Mouse (Mus musculus): ENCODE data around the gene Gprasp1. TPM values are rescaled to one million over a fixed set of nuclear protein-coding genes. Genes with fewer than 3 reads are reported as not detected.
"Not testable (repeated sequence)": the region's sequence is repeated elsewhere in the genome, so short reads cannot be mapped to it uniquely, and the experiment has no call there.

Gene Gprasp1
- polyA plus RNA-seq, 1 experiment from 2014 or later = 39.7 TPM

GRCm38 (mm10) chrX:135768565-135768964, 26.0 kb downstream of the Gprasp1 start:
- Histone ChIP-seq H3K27ac (no peak overlapping the region), H3K9me3 (no peaks in the 10 kb centered on the region), H3K4me2 (no peak overlapping the region), H3K36me3 (no peaks in the 10 kb centered on the region), H3K4me3 (no peak overlapping the region), H3K27me3 (no peaks in the 10 kb centered on the region), H3K4me1 (no peaks in the 10 kb centered on the region), H3K9ac (no peak overlapping the region)
- no peak for ATAC-seq (ENCODE audit: borderline replicate concordance, extremely low read depth, low FRiP score, low TSS enrichment)
- 65% methylated on average over 2 of the region's 2 CpGs for WGBS

- Histone ChIP-seq H3K36me3 (no peaks in the 10 kb centered on the region), H3K9me3 (no peaks in the 10 kb centered on the region), H3K4me3 (no peak overlapping the region), H3K27ac (no peak overlapping the region), H3K9ac (no peak overlapping the region), H3K4me1 (no peaks in the 10 kb centered on the region), H3K4me2 (no peak overlapping the region), H3K27me3 (no peaks in the 10 kb centered on the region)
- ATAC-seq (ENCODE audit: borderline replicate concordance, extremely low read depth, low FRiP score, low TSS enrichment) = no peak
These were observed 49.0 kb downstream of the Gprasp1 start for GRCm38 (mm10) chrX:135791536-135791935.

- Histone ChIP-seq H3K4me1 (no peaks in the 10 kb centered on the region), H3K36me3 (no peaks in the 10 kb centered on the region), H3K9me3 (no peaks in the 10 kb centered on the region), H3K4me3 (no peak overlapping the region), H3K9ac (no peak overlapping the region), H3K27ac (no peak overlapping the region), H3K4me2 (no peak overlapping the region), H3K27me3 (no peaks in the 10 kb centered on the region)
- 73% methylated on average over 6 of the region's 6 CpGs for WGBS
- ATAC-seq (ENCODE audit: borderline replicate concordance, extremely low read depth, low FRiP score, low TSS enrichment) = no peak
These were observed 49.8 kb downstream of the Gprasp1 start for GRCm38 (mm10) chrX:135792326-135792725.

- ATAC-seq (ENCODE audit: borderline replicate concordance, extremely low read depth, low FRiP score, low TSS enrichment) = peak; percentile 91
- 0 out of 2 replicates have a peak overlapping the region, but pooled peaks have one; percentile 19 for H3K27ac ChIP-seq
- not testable (repeated sequence) for H3K4me1 ChIP-seq, H3K27me3 ChIP-seq, H3K9me3 ChIP-seq, H3K36me3 ChIP-seq
- H3K9ac ChIP-seq = peak overlapping the region; percentile 52
- 20% methylated on average over 25 of the region's 27 CpGs for WGBS
- H3K4me2 ChIP-seq = peak overlapping the region; percentile 61
- peak overlapping the region; percentile 56 for H3K4me3 ChIP-seq
These were observed 53.2 kb downstream of the Gprasp1 start for GRCm38 (mm10) chrX:135795591-135796304.

GRCm38 (mm10) chrX:135796305-135797211, 54.0 kb downstream of the Gprasp1 start:
- not testable (repeated sequence) for H3K27me3 ChIP-seq, H3K36me3 ChIP-seq, H3K9me3 ChIP-seq, H3K4me1 ChIP-seq
- H3K27ac ChIP-seq = 0 out of 2 replicates have a peak overlapping the region, but pooled peaks have one; percentile 19
- H3K4me2 ChIP-seq = peak overlapping the region; percentile 61
- ATAC-seq (ENCODE audit: borderline replicate concordance, extremely low read depth, low FRiP score, low TSS enrichment) = peak; percentile 80
- H3K4me3 ChIP-seq = peak overlapping the region; percentile 56
- 15% methylated on average over 24 of the region's 26 CpGs for WGBS
- H3K9ac ChIP-seq = peak overlapping the region; percentile 52

- peak within 1 kb of the TSS; percentile 52 for H3K9ac ChIP-seq
- ATAC-seq (ENCODE audit: borderline replicate concordance, extremely low read depth, low FRiP score, low TSS enrichment); H3K36me3 ChIP-seq; H3K27me3 ChIP-seq; H3K9me3 ChIP-seq; H3K4me1 ChIP-seq: not testable (repeated sequence)
- H3K4me2 ChIP-seq = peak within 1 kb of the TSS; percentile 61
- H3K4me3 ChIP-seq = peak within 1 kb of the TSS; percentile 56
- 12% methylated on average over 3 of the region's 5 CpGs for WGBS
- 0 out of 2 replicates have a peak within 1 kb of the TSS, but pooled peaks have one; percentile 19 for H3K27ac ChIP-seq
These were observed 54.7 kb downstream of the Gprasp1 start, which contains the start of gene Bhlhb9 for GRCm38 (mm10) chrX:135797212-135797644. Gene Bhlhb9, plus strand, starts transcription at chrX:135797594.

GRCm38 (mm10) chrX:135804149-135804548, 61.6 kb downstream of the Gprasp1 start:
- WGBS = 83% methylated on average over 3 of the region's 3 CpGs
- H3K4me1 ChIP-seq = no peaks in the 10 kb centered on the region

GRCm38 (mm10) chrX:135805780-135806179, 63.2 kb downstream of the Gprasp1 start:
- Histone ChIP-seq H3K9me3 (no peaks in the 10 kb centered on the region), H3K4me1 (no peaks in the 10 kb centered on the region), H3K27me3 (no peaks in the 10 kb centered on the region), H3K4me2 (no peak overlapping the region), H3K9ac (no peak overlapping the region), H3K36me3 (no peaks in the 10 kb centered on the region), H3K27ac (no peak overlapping the region), H3K4me3 (no peak overlapping the region)
- no peak for ATAC-seq (ENCODE audit: borderline replicate concordance, extremely low read depth, low FRiP score, low TSS enrichment)
- WGBS = 7% methylated on average over 1 of the region's 1 CpGs

More at GRCm38 (mm10) chrX:135804149-135804548, 61.6 kb downstream of the Gprasp1 start:
- H3K4me2 ChIP-seq = no peak overlapping the region
- H3K36me3 ChIP-seq = peaks cover under 1% of the 10 kb centered on the region; the same call in 1 of the 2 replicates
- no peak for ATAC-seq (ENCODE audit: borderline replicate concordance, extremely low read depth, low FRiP score, low TSS enrichment)
- no peak overlapping the region for H3K9ac ChIP-seq
- H3K27me3 ChIP-seq = no peaks in the 10 kb centered on the region
- no peaks in the 10 kb centered on the region for H3K9me3 ChIP-seq
- no peak overlapping the region for H3K4me3 ChIP-seq
- H3K27ac ChIP-seq = no peak overlapping the region

GRCm38 (mm10) chrX:135835896-135836295, 93.4 kb downstream of the Gprasp1 start:
- ATAC-seq (ENCODE audit: borderline replicate concordance, extremely low read depth, low FRiP score, low TSS enrichment); H3K9me3 ChIP-seq; H3K4me3 ChIP-seq; H3K4me2 ChIP-seq; H3K27me3 ChIP-seq; H3K27ac ChIP-seq; H3K4me1 ChIP-seq; H3K36me3 ChIP-seq; H3K9ac ChIP-seq: not testable (repeated sequence)
- WGBS = 24% methylated on average over 1 of the region's 1 CpGs

- no peak overlapping the region for H3K9ac ChIP-seq
- no peak overlapping the region for H3K4me3 ChIP-seq
- H3K36me3 ChIP-seq = no peaks in the 10 kb centered on the region
- 64% methylated on average over 2 of the region's 2 CpGs for WGBS
- no peak overlapping the region for H3K27ac ChIP-seq
- ATAC-seq (ENCODE audit: borderline replicate concordance, extremely low read depth, low FRiP score, low TSS enrichment) = no peak
- no peaks in the 10 kb centered on the region for H3K9me3 ChIP-seq
- H3K4me2 ChIP-seq = no peak overlapping the region
- no peaks in the 10 kb centered on the region for H3K4me1 ChIP-seq
- no peaks in the 10 kb centered on the region for H3K27me3 ChIP-seq
These were observed 95.4 kb downstream of the Gprasp1 start for GRCm38 (mm10) chrX:135837896-135838295.

- Histone ChIP-seq H3K4me2 (peak within 1 kb of the TSS; percentile 75), H3K4me3 (peak within 1 kb of the TSS; percentile 47)
- not testable (repeated sequence) for H3K4me1 ChIP-seq, H3K27ac ChIP-seq, H3K9me3 ChIP-seq, H3K36me3 ChIP-seq, H3K9ac ChIP-seq, H3K27me3 ChIP-seq
- 11% methylated on average over 30 of the region's 32 CpGs for WGBS
- peak; percentile 87 for ATAC-seq (ENCODE audit: borderline replicate concordance, extremely low read depth, low FRiP score, low TSS enrichment)
These were observed 96.2 kb downstream of the Gprasp1 start, which contains the start of gene Gprasp2 for GRCm38 (mm10) chrX:135838521-135839360. Gene Gprasp2, plus strand, starts transcription at chrX:135839034.

Data from lung, embryonic 15.5 days (tissue).